Mouse (Mus musculus): ENCODE results near the gene Zfp599. TPM values are rescaled to one million over a fixed set of nuclear protein-coding genes. Genes with fewer than 3 reads are reported as not detected.

Gene Zfp599
- total and polyA plus RNA-seq, 3 experiments, result 7.6 to 12.1 TPM; not detected in 1

GRCm38 (mm10) chr9:22302199-22302598 lies 42.5 kb upstream of the Zfp599 start:
- no peaks in the 10 kb centered on the region for H3K4me1 ChIP-seq (ENCODE audit: control insufficient read depth in 1 of 2, insufficient read depth in 2 of 2, low read length in 2 of 2)
- DNase-seq (ENCODE audit: low read depth, low spot score), result no peak
- H3K9ac ChIP-seq (ENCODE audit: control insufficient read depth, low read depth, low read length, poor library complexity, severe bottlenecking), result no peak overlapping the region
- TF ChIP-seq RCOR1 (IDR thresholded peaks at IDR 0.05; ENCODE audit: low read depth, low read length), result no peak
- no peak for TF ChIP-seq E2F4 (IDR thresholded peaks at IDR 0.05; ENCODE audit: borderline replicate concordance, low read depth, low read length)
- TF ChIP-seq MAX (IDR thresholded peaks at IDR 0.05; ENCODE audit: low read length), result no peak
- TF ChIP-seq USF2 (IDR thresholded peaks at IDR 0.05; ENCODE audit: borderline replicate concordance in 1 of 2, insufficient read depth in 1 of 2, low read depth in 1 of 2, low read length in 2 of 2), result no peak
- TF ChIP-seq POLR2AphosphoS5 (IDR thresholded peaks at IDR 0.05; ENCODE audit: borderline replicate concordance, low read depth, low read length), result no peak
- TF ChIP-seq GABPA (IDR thresholded peaks at IDR 0.05; ENCODE audit: low read depth, low read length), result no peak
- TF ChIP-seq MAFK (IDR thresholded peaks at IDR 0.05; ENCODE audit: borderline replicate concordance, low read depth, low read length), result no peak
- TF ChIP-seq RAD21 (IDR thresholded peaks at IDR 0.05; ENCODE audit: low read depth, low read length), result no peak
- no peaks in the 10 kb centered on the region for H3K9me3 ChIP-seq (replicated peaks; ENCODE audit: insufficient read depth, low read length)
- no peaks in the 10 kb centered on the region for H3K79me2 ChIP-seq (ENCODE audit: control insufficient read depth, insufficient read depth, low read length, poor library complexity)
- peaks cover 2 to 8% of the 10 kb centered on the region in 2 experiments; a peak in 2 of 4 replicates for H3K27me3 ChIP-seq (ENCODE audit: control insufficient read depth in 1 of 2, insufficient read depth in 2 of 2, low read length in 2 of 2)
- no peak overlapping the region for H3K4me3 ChIP-seq (ENCODE audit: control insufficient read depth in 1 of 2, insufficient read depth in 1 of 2, low read depth in 2 of 2, low read length in 2 of 2)
- no peaks in the 10 kb centered on the region for H3K36me3 ChIP-seq (ENCODE audit: control insufficient read depth in 1 of 2, insufficient read depth in 2 of 2, low read length in 2 of 2)
- no peak overlapping the region for H3K27ac ChIP-seq (ENCODE audit: control insufficient read depth, low read depth, low read length)

- Histone ChIP-seq H3K27ac (ENCODE audit: control insufficient read depth, low read depth, low read length) (no peak overlapping the region), H3K36me3 (ENCODE audit: control insufficient read depth in 1 of 2, insufficient read depth in 2 of 2, low read length in 2 of 2) (no peaks in the 10 kb centered on the region), H3K79me2 (ENCODE audit: control insufficient read depth, insufficient read depth, low read length, poor library complexity) (no peaks in the 10 kb centered on the region), H3K4me1 (ENCODE audit: control insufficient read depth in 1 of 2, insufficient read depth in 2 of 2, low read length in 2 of 2) (no peaks in the 10 kb centered on the region), H3K9me3 (replicated peaks; ENCODE audit: insufficient read depth, low read length) (peaks cover 12% of the 10 kb centered on the region), H3K27me3 (ENCODE audit: control insufficient read depth in 1 of 2, insufficient read depth in 2 of 2, low read length in 2 of 2) (no peaks in the 10 kb centered on the region), H3K9ac (ENCODE audit: control insufficient read depth, low read depth, low read length, poor library complexity, severe bottlenecking) (no peak overlapping the region), H3K4me3 (ENCODE audit: control insufficient read depth in 1 of 2, insufficient read depth in 1 of 2, low read depth in 2 of 2, low read length in 2 of 2) (no peak overlapping the region)
- no peak for TF ChIP-seq TCF12 (IDR thresholded peaks at IDR 0.05; ENCODE audit: low read depth, low read length)
- TF ChIP-seq E2F4 (IDR thresholded peaks at IDR 0.05; ENCODE audit: borderline replicate concordance, low read depth, low read length), result peak; percentile 62; the same call in 1 of the 2 replicates
- no peak for TF ChIP-seq MAFK (IDR thresholded peaks at IDR 0.05; ENCODE audit: borderline replicate concordance, low read depth, low read length)
- TF ChIP-seq CHD2 (IDR thresholded peaks at IDR 0.05; ENCODE audit: low read length), result no peak
- no peak for DNase-seq (ENCODE audit: low read depth, low spot score)
Measured at GRCm38 (mm10) chr9:22278733-22279132, 19.0 kb upstream of the Zfp599 start.

DNA sequence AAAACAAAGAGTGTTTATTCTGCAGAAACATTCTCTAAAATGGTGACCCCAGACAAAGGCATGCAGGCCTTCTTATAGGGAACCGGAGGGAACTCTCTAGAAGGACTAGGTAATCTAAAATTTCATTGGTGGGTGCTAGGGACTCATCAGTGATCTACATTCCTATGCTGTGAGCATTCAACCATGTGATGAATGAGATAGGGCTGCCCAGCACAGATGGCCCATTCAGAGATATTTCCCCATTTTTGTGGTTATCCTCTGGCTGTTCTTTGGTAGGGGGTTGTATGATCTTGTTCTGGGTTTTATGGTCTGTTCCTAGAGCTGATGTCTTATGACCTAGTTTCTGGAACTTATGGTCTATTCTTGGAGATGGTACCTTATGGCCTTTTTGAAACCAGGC lies 9.2 kb upstream of the Zfp599 start:
- Histone ChIP-seq H3K79me2 (ENCODE audit: control insufficient read depth, insufficient read depth, low read length, poor library complexity) (no peaks in the 10 kb centered on the region), H3K4me3 (ENCODE audit: control insufficient read depth in 1 of 2, insufficient read depth in 1 of 2, low read depth in 2 of 2, low read length in 2 of 2) (no peak overlapping the region), H3K27ac (ENCODE audit: control insufficient read depth, low read depth, low read length) (no peak overlapping the region), H3K4me1 (ENCODE audit: control insufficient read depth in 1 of 2, insufficient read depth in 2 of 2, low read length in 2 of 2) (no peaks in the 10 kb centered on the region), H3K9ac (ENCODE audit: control insufficient read depth, low read depth, low read length, poor library complexity, severe bottlenecking) (no peak overlapping the region), H3K9me3 (replicated peaks; ENCODE audit: insufficient read depth, low read length) (no peaks in the 10 kb centered on the region), H3K27me3 (ENCODE audit: control insufficient read depth in 1 of 2, insufficient read depth in 2 of 2, low read length in 2 of 2) (no peaks in the 10 kb centered on the region), H3K36me3 (ENCODE audit: control insufficient read depth in 1 of 2, insufficient read depth in 2 of 2, low read length in 2 of 2) (no peaks in the 10 kb centered on the region)
- peak; percentile 68 for DNase-seq (ENCODE audit: low read depth, low spot score)
- TF ChIP-seq MAZ (IDR thresholded peaks at IDR 0.05; ENCODE audit: low read depth, low read length) (no peak), BHLHE40 (IDR thresholded peaks at IDR 0.05; ENCODE audit: borderline replicate concordance, low read depth, low read length) (no peak), CHD1 (IDR thresholded peaks at IDR 0.05; ENCODE audit: low read depth, low read length) (no peak), MEF2A (IDR thresholded peaks at IDR 0.05; ENCODE audit: extremely low read depth, insufficient replicate concordance, low read depth, low read length, poor library complexity, severe bottlenecking) (no peak), MXI1 (IDR thresholded peaks at IDR 0.05; ENCODE audit: low read depth, low read length) (no peak), RCOR1 (IDR thresholded peaks at IDR 0.05; ENCODE audit: low read depth, low read length) (no peak), ELF1 (IDR thresholded peaks at IDR 0.05; ENCODE audit: low read depth, low read length) (no peak), CHD2 (IDR thresholded peaks at IDR 0.05; ENCODE audit: low read length) (no peak), ZMIZ1 (IDR thresholded peaks at IDR 0.05; ENCODE audit: low read depth, low read length) (no peak), ZKSCAN1 (IDR thresholded peaks at IDR 0.05; ENCODE audit: low read depth, low read length) (no peak), MAX (IDR thresholded peaks at IDR 0.05; ENCODE audit: low read length) (no peak; the same call in 1 of the 2 replicates), NRF1 (IDR thresholded peaks at IDR 0.05; ENCODE audit: insufficient read depth, low read depth, low read length, poor library complexity, severe bottlenecking) (no peak), UBTF (IDR thresholded peaks at IDR 0.05; ENCODE audit: borderline replicate concordance, insufficient read depth, low read depth, low read length) (no peak), USF2 (IDR thresholded peaks at IDR 0.05; ENCODE audit: borderline replicate concordance in 1 of 2, insufficient read depth in 1 of 2, low read depth in 1 of 2, low read length in 2 of 2) (no peak), RAD21 (IDR thresholded peaks at IDR 0.05; ENCODE audit: low read depth, low read length) (no peak), JUND (IDR thresholded peaks at IDR 0.05; ENCODE audit: low read depth, low read length) (no peak), TAL1 (IDR thresholded peaks at IDR 0.05; ENCODE audit: low read length) (peak; percentile 66), KAT2A (conservative IDR thresholded peaks at IDR 0.05; ENCODE audit: low read depth, low read length) (no peak), NELFE (IDR thresholded peaks at IDR 0.05; ENCODE audit: low read depth, low read length) (no peak)

Measured in MEL (cell line).